Mouse (Mus musculus): ENCODE data around the gene Entr1.

GRCm38 (mm10) chr2:26391617-26392016 is 2.5 kb upstream of the Entr1 start:
- no peak for TF ChIP-seq CTCF (IDR thresholded peaks at IDR 0.05; ENCODE audit: insufficient read depth, low read length)
- no peak for TF ChIP-seq POLR2A (IDR thresholded peaks at IDR 0.05; ENCODE audit: borderline replicate concordance, extremely low read depth, low read depth, low read length)
